Mouse (Mus musculus): ENCODE data around the gene Gm21425. TPM values are rescaled to one million over a fixed set of nuclear protein-coding genes. Genes with fewer than 3 reads are reported as not detected.
"Not testable (repeated sequence)": the region's sequence is repeated elsewhere in the genome, so short reads cannot be mapped to it uniquely, and the experiment has no call there.

Gene Gm21425
- polyA plus RNA-seq (2014; fragmentation: Nextera tagmentation; extraction: Ambion mirVana), result not detected in 2 replicates

DNA sequence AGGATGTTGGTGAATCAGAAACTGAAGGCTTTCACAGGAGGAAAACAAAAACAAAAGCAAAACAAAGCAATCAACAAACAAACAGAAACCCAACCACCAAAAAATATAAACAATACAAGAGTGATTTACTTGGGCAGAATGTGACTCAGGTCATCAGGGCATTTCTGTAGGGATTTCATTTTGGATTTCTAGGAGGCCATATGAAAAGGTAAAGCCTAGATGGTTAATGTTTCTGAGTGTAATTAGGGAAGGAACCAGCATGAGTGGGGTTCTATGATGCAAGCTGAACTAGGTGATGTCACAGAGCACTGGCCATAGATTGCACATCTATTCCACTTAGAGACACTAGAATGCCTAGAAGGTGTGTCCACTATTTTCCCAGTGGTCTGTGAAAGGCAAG lies at the start of gene Gm21425:
Gm21425 (plus strand) TSS at position 301 of the 400 bp plus-strand sequence.
- H3K4me1 ChIP-seq (ENCODE audit: control insufficient read depth, insufficient read depth, low read length); H3K4me2 ChIP-seq (ENCODE audit: low read length); H3K27me3 ChIP-seq (replicated peaks; ENCODE audit: control insufficient read depth, insufficient read depth, low read length); ATAC-seq; H3K9me3 ChIP-seq (replicated peaks; ENCODE audit: control insufficient read depth, low read length); H3K4me3 ChIP-seq (ENCODE audit: low read depth, low read length); DNase-seq (ENCODE audit: low spot score); H3K9ac ChIP-seq (ENCODE audit: low read length); H3K27ac ChIP-seq (ENCODE audit: low read depth, low read length); H3K36me3 ChIP-seq (ENCODE audit: control insufficient read depth, insufficient read depth, low read length): not testable (repeated sequence)

GRCm38 (mm10) chrY:13133392-13133791 lies 28.4 kb upstream of the Gm21425 start, which contains the start of gene Gm21891:
Gene Gm21891, minus strand, starts transcription at chrY:13133492.
- H3K4me2 ChIP-seq (ENCODE audit: low read length); H3K9ac ChIP-seq (ENCODE audit: low read length); DNase-seq (ENCODE audit: low spot score); H3K36me3 ChIP-seq (ENCODE audit: control insufficient read depth, insufficient read depth, low read length); H3K4me3 ChIP-seq (ENCODE audit: low read depth, low read length); H3K9me3 ChIP-seq (replicated peaks; ENCODE audit: control insufficient read depth, low read length); H3K27ac ChIP-seq (ENCODE audit: low read depth, low read length); ATAC-seq; H3K4me1 ChIP-seq (ENCODE audit: control insufficient read depth, insufficient read depth, low read length); H3K27me3 ChIP-seq (replicated peaks; ENCODE audit: control insufficient read depth, insufficient read depth, low read length): not testable (repeated sequence)
- no CpG with 5 or more reads among the region's 3 CpGs for WGBS

Other genes with a start within 250 kb of the Gm21425 start
- gene Gm20807, start 119.1 kb upstream of the Gm21425 start, polyA plus RNA-seq (2014; fragmentation: Nextera tagmentation; extraction: Ambion mirVana), result not detected in 2 replicates
- gene Gm21891, start 28.5 kb upstream of the Gm21425 start, polyA plus RNA-seq (2014; fragmentation: Nextera tagmentation; extraction: Ambion mirVana), result not detected in 2 replicates
- not detected in 2 replicates for gene Gm21828, start 62.0 kb downstream of the Gm21425 start, polyA plus RNA-seq (2014; fragmentation: Nextera tagmentation; extraction: Ambion mirVana)
- gene Gm21440, start 90.4 kb downstream of the Gm21425 start, polyA plus RNA-seq (2014; fragmentation: Nextera tagmentation; extraction: Ambion mirVana), result not detected in 2 replicates
- not detected in 2 replicates for gene Gm21454, start 90.5 kb downstream of the Gm21425 start, polyA plus RNA-seq (2014; fragmentation: Nextera tagmentation; extraction: Ambion mirVana)
- not detected in 2 replicates for gene Gm21725, start 187.1 kb downstream of the Gm21425 start, polyA plus RNA-seq (2014; fragmentation: Nextera tagmentation; extraction: Ambion mirVana)